Mouse (Mus musculus): ENCODE data around the gene Atoh7. TPM values are rescaled to one million over a fixed set of nuclear protein-coding genes. Genes with fewer than 3 reads are reported as not detected.

Atoh7 gene
- total RNA-seq, 1 experiment from 2014 or later, result not detected

GRCm38 (mm10) chr10:63092616-63093550, 6.6 kb upstream of the Atoh7 start:
- no peak for ATAC-seq (replicated peaks; ENCODE audit: insufficient number of reproducible peaks, low FRiP score, low TSS enrichment, poor library complexity, severe bottlenecking)

GRCm38 (mm10) chr10:63096757-63097156, 2.7 kb upstream of the Atoh7 start:
- no peak for ATAC-seq (replicated peaks; ENCODE audit: insufficient number of reproducible peaks, low FRiP score, low TSS enrichment, poor library complexity, severe bottlenecking)

- no peak for ATAC-seq (replicated peaks; ENCODE audit: insufficient number of reproducible peaks, low FRiP score, low TSS enrichment, poor library complexity, severe bottlenecking)
Observed at GRCm38 (mm10) chr10:63098191-63098590, 1.3 kb upstream of the Atoh7 start.

- ATAC-seq (replicated peaks; ENCODE audit: insufficient number of reproducible peaks, low FRiP score, low TSS enrichment, poor library complexity, severe bottlenecking), result no peak
Observed at GRCm38 (mm10) chr10:63099941-63100562, 601 bp downstream of the Atoh7 start.

GRCm38 (mm10) chr10:63100657-63101056, 1.2 kb downstream of the Atoh7 start:
- ATAC-seq (replicated peaks; ENCODE audit: insufficient number of reproducible peaks, low FRiP score, low TSS enrichment, poor library complexity, severe bottlenecking), result no peak

GRCm38 (mm10) chr10:63113027-63113604, 13.7 kb downstream of the Atoh7 start:
- 0 out of 2 replicates have a peak, but pooled peaks have one; percentile 43 for ATAC-seq (replicated peaks; ENCODE audit: insufficient number of reproducible peaks, low FRiP score, low TSS enrichment, poor library complexity, severe bottlenecking)

GRCm38 (mm10) chr10:63113716-63114360, 14.4 kb downstream of the Atoh7 start:
- no peak for ATAC-seq (replicated peaks; ENCODE audit: insufficient number of reproducible peaks, low FRiP score, low TSS enrichment, poor library complexity, severe bottlenecking)

- no peak for ATAC-seq (replicated peaks; ENCODE audit: insufficient number of reproducible peaks, low FRiP score, low TSS enrichment, poor library complexity, severe bottlenecking)
Observed at GRCm38 (mm10) chr10:63115881-63116280, 16.4 kb downstream of the Atoh7 start.

- no peak for ATAC-seq (replicated peaks; ENCODE audit: insufficient number of reproducible peaks, low FRiP score, low TSS enrichment, poor library complexity, severe bottlenecking)
Observed at GRCm38 (mm10) chr10:63116376-63116775, 16.9 kb downstream of the Atoh7 start.

- ATAC-seq (replicated peaks; ENCODE audit: insufficient number of reproducible peaks, low FRiP score, low TSS enrichment, poor library complexity, severe bottlenecking), result no peak
Observed at GRCm38 (mm10) chr10:63117583-63117982, 18.1 kb downstream of the Atoh7 start.

- no peak for ATAC-seq (replicated peaks; ENCODE audit: insufficient number of reproducible peaks, low FRiP score, low TSS enrichment, poor library complexity, severe bottlenecking)
Observed at GRCm38 (mm10) chr10:63119916-63120315, 20.5 kb downstream of the Atoh7 start.

- ATAC-seq (replicated peaks; ENCODE audit: insufficient number of reproducible peaks, low FRiP score, low TSS enrichment, poor library complexity, severe bottlenecking), result no peak
Observed at GRCm38 (mm10) chr10:63121961-63122360, 22.5 kb downstream of the Atoh7 start.

GRCm38 (mm10) chr10:63122516-63122915, 23.1 kb downstream of the Atoh7 start:
- ATAC-seq (replicated peaks; ENCODE audit: insufficient number of reproducible peaks, low FRiP score, low TSS enrichment, poor library complexity, severe bottlenecking), result peak; percentile 66; the same call in 1 of the 2 replicates

GRCm38 (mm10) chr10:63123141-63123540, 23.7 kb downstream of the Atoh7 start:
- ATAC-seq (replicated peaks; ENCODE audit: insufficient number of reproducible peaks, low FRiP score, low TSS enrichment, poor library complexity, severe bottlenecking), result no peak

- ATAC-seq (replicated peaks; ENCODE audit: insufficient number of reproducible peaks, low FRiP score, low TSS enrichment, poor library complexity, severe bottlenecking), result no peak
Observed at GRCm38 (mm10) chr10:63124016-63124415, 24.6 kb downstream of the Atoh7 start.

- no peak for ATAC-seq (replicated peaks; ENCODE audit: insufficient number of reproducible peaks, low FRiP score, low TSS enrichment, poor library complexity, severe bottlenecking)
Observed at GRCm38 (mm10) chr10:63125343-63125742, 25.9 kb downstream of the Atoh7 start.

GRCm38 (mm10) chr10:63126116-63126515, 26.7 kb downstream of the Atoh7 start:
- ATAC-seq (replicated peaks; ENCODE audit: insufficient number of reproducible peaks, low FRiP score, low TSS enrichment, poor library complexity, severe bottlenecking), result no peak

GRCm38 (mm10) chr10:63127156-63127555, 27.7 kb downstream of the Atoh7 start:
- ATAC-seq (replicated peaks; ENCODE audit: insufficient number of reproducible peaks, low FRiP score, low TSS enrichment, poor library complexity, severe bottlenecking), result no peak

- ATAC-seq (replicated peaks; ENCODE audit: insufficient number of reproducible peaks, low FRiP score, low TSS enrichment, poor library complexity, severe bottlenecking), result no peak
Observed at GRCm38 (mm10) chr10:63128256-63128655, 28.8 kb downstream of the Atoh7 start.

Measured in monocyte, adult 5-6 weeks (primary cell).